Mouse (Mus musculus): Measurements from ENCODE around the gene Ece2. TPM values are rescaled to one million over a fixed set of nuclear protein-coding genes. Genes with fewer than 3 reads are reported as not detected.
A peak's percentile ranks its signal among the peaks of the same experiment; 100 is the strongest.
"Not testable (repeated sequence)": the region's sequence is repeated elsewhere in the genome, so short reads cannot be mapped to it uniquely, and the experiment has no call there.

Gene Ece2
- polyA plus RNA-seq, 1 experiment from 2014 or later = 11.2 TPM

DNA sequence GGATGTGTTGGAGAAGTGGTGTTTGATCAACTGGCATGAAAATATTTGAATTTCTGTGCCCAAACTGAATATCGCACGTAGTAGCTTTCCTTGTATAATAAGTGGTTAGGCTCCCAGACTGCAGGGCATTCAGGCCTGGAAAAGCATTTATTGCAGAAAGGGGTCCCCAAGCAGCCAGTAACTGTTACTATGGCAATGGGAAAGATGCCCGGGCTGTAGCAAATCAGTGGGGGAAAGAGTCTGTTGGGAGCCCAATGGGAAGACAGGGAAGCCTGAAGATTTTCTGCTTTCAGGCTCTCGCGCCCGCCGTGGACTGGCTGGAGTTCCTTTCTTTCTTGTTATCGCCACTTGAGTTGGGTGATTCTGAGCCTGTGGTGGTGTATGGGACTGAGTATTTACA is 8.7 kb downstream of the Ece2 start:
- 81% methylated on average over 8 of the region's 8 CpGs for WGBS
- ATAC-seq (ENCODE audit: low FRiP score) = no peak
- no peak overlapping the region for H3K27ac ChIP-seq
- no peak overlapping the region for H3K4me2 ChIP-seq
- no peak overlapping the region for H3K4me3 ChIP-seq
- H3K4me1 ChIP-seq (replicated peaks) = 0 out of 2 replicates have a peak, but pooled peaks cover 7% of the 10 kb centered on the region
- H3K36me3 ChIP-seq = peaks cover 10% of the 10 kb centered on the region; the same call in 1 of the 2 replicates
- H3K9me3 ChIP-seq = no peaks in the 10 kb centered on the region
- H3K27me3 ChIP-seq = no peaks in the 10 kb centered on the region
- H3K9ac ChIP-seq = 0 out of 2 replicates have a peak overlapping the region, but pooled peaks have one; percentile 5

DNA sequence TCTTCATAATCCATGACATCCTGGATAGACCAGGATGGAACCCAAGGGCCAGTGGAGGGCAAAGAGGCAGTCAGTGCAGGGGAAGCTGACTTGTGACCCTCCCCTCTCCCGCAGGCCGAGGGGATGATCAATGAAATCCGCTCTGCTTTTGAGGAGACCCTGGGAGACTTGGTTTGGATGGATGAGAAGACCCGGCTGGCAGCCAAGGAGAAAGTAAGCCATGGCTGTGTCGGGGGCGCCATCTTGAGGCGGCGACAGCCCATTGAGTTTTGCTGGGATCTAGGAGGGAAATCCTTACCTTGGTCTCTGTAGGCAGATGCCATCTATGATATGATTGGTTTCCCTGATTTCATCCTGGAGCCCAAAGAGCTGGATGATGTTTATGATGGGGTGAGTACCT is 12.5 kb downstream of the Ece2 start:
- Histone ChIP-seq H3K4me2 (no peak overlapping the region), H3K9me3 (no peaks in the 10 kb centered on the region), H3K4me1 (replicated peaks) (0 out of 2 replicates have a peak, but pooled peaks cover 7% of the 10 kb centered on the region), H3K36me3 (peaks cover 7% of the 10 kb centered on the region), H3K4me3 (no peak overlapping the region), H3K27ac (no peak overlapping the region), H3K27me3 (no peaks in the 10 kb centered on the region), H3K9ac (no peak overlapping the region)
- no peak for ATAC-seq (ENCODE audit: low FRiP score)
- 1% methylated on average over 8 of the region's 8 CpGs for WGBS

DNA sequence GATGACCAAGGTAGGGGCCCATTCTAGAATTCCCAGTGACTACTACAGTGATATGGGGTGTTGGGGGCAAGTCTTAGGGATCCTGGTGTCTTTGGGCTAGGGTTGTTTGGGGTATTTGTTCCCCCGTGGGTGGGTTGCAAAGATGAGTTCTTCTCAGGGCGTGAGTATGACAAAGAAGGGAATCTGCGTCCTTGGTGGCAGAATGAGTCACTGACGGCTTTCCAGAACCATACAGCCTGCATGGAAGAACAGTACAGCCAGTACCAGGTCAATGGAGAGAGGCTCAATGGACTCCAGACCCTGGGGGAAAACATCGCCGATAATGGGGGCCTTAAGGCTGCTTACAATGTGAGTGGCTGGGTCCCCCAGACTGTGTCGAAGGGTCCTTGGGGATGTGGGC is 14.3 kb downstream of the Ece2 start:
- H3K9ac ChIP-seq = no peak overlapping the region; the same call in 1 of the 2 replicates
- H3K4me2 ChIP-seq = no peak overlapping the region
- ATAC-seq (ENCODE audit: low FRiP score) = no peak
- no peaks in the 10 kb centered on the region for H3K9me3 ChIP-seq
- H3K27ac ChIP-seq = no peak overlapping the region
- H3K4me3 ChIP-seq = no peak overlapping the region
- 89% methylated on average over 7 of the region's 7 CpGs for WGBS
- no peaks in the 10 kb centered on the region for H3K4me1 ChIP-seq (replicated peaks)
- no peaks in the 10 kb centered on the region for H3K27me3 ChIP-seq
- H3K36me3 ChIP-seq = peaks cover 7% of the 10 kb centered on the region

- peak within 1 kb of the TSS; percentile 89 for H3K4me2 ChIP-seq
- H3K4me3 ChIP-seq = peak within 1 kb of the TSS; percentile 89
- peak within 1 kb of the TSS; percentile 83 for H3K27ac ChIP-seq
- peak within 1 kb of the TSS; percentile 96 for H3K9ac ChIP-seq
- peaks cover 23% of the 10 kb centered on the region for H3K36me3 ChIP-seq
- ATAC-seq (ENCODE audit: low FRiP score) = peak; percentile 96
- H3K27me3 ChIP-seq = no peaks in the 10 kb centered on the region
- H3K4me1 ChIP-seq (replicated peaks) = peaks cover 24% of the 10 kb centered on the region
- WGBS = 2% methylated on average over 46 of the region's 46 CpGs
- H3K9me3 ChIP-seq = no peaks in the 10 kb centered on the region
Measured at GRCm38 (mm10) chr16:20651076-20651946, 21.7 kb downstream of the Ece2 start, which contains the start of gene Psmd2. Gene Psmd2 (plus strand): TSS chr16:20651652.

- Histone ChIP-seq H3K4me2 (peak overlapping the region; percentile 89), H3K4me1 (replicated peaks) (peaks cover 24% of the 10 kb centered on the region), H3K9me3 (no peaks in the 10 kb centered on the region), H3K4me3 (peak overlapping the region; percentile 89), H3K27me3 (no peaks in the 10 kb centered on the region), H3K27ac (peak overlapping the region; percentile 83), H3K36me3 (peaks cover 29% of the 10 kb centered on the region), H3K9ac (peak overlapping the region; percentile 96)
- WGBS = 12% methylated on average over 12 of the region's 12 CpGs
- ATAC-seq (ENCODE audit: low FRiP score) = no peak
Measured at GRCm38 (mm10) chr16:20651947-20652310, 22.3 kb downstream of the Ece2 start.

DNA sequence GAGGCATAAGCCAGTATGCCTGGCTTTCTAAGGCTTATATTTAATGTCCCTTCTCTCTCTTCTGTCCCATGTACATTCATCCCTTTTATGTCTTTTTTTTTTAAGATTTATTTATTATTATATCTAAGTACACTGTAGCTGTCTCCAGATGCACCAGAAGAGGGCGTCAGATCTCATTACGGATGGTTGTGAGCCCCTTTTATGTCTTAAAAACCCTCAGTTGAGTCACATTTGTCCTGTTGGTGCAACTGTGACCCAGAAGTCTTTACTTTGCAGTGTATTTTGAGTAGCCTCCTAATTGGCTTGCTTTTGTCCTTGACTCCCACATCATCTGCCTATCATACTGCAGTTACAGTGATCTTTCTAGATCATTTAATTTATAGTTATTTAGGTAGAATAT is 23.7 kb downstream of the Ece2 start:
- H3K9me3 ChIP-seq = no peaks in the 10 kb centered on the region
- no peak for ATAC-seq (ENCODE audit: low FRiP score)
- H3K27me3 ChIP-seq = no peaks in the 10 kb centered on the region
- peaks cover 43% of the 10 kb centered on the region for H3K36me3 ChIP-seq
- H3K9ac ChIP-seq = no peak overlapping the region
- 49% methylated on average over 2 of the region's 2 CpGs for WGBS
- H3K4me3 ChIP-seq = no peak overlapping the region
- peak overlapping the region; percentile 89 for H3K4me2 ChIP-seq
- H3K27ac ChIP-seq = no peak overlapping the region
- H3K4me1 ChIP-seq (replicated peaks) = peaks cover 24% of the 10 kb centered on the region

GRCm38 (mm10) chr16:20657661-20658060 is 28.0 kb downstream of the Ece2 start:
- Histone ChIP-seq H3K9ac (no peak overlapping the region), H3K4me2 (no peak overlapping the region), H3K9me3 (no peaks in the 10 kb centered on the region), H3K27ac (no peak overlapping the region), H3K4me3 (no peak overlapping the region), H3K36me3 (peaks cover 86% of the 10 kb centered on the region), H3K4me1 (replicated peaks) (peaks cover 13% of the 10 kb centered on the region), H3K27me3 (no peaks in the 10 kb centered on the region)
- no peak for ATAC-seq (ENCODE audit: low FRiP score)
- WGBS = 93% methylated on average over 4 of the region's 4 CpGs

- peaks cover 22% of the 10 kb centered on the region for H3K36me3 ChIP-seq
- not testable (repeated sequence) for H3K4me2 ChIP-seq; H3K27ac ChIP-seq; H3K27me3 ChIP-seq; H3K4me1 ChIP-seq (replicated peaks); H3K4me3 ChIP-seq; ATAC-seq (ENCODE audit: low FRiP score); H3K9me3 ChIP-seq; H3K9ac ChIP-seq
- 99% methylated on average over 5 of the region's 6 CpGs for WGBS
Measured at GRCm38 (mm10) chr16:20668013-20668412, 38.4 kb downstream of the Ece2 start, which contains the start of gene Eif4g1. Gene Eif4g1 (plus strand): TSS chr16:20668313.

DNA sequence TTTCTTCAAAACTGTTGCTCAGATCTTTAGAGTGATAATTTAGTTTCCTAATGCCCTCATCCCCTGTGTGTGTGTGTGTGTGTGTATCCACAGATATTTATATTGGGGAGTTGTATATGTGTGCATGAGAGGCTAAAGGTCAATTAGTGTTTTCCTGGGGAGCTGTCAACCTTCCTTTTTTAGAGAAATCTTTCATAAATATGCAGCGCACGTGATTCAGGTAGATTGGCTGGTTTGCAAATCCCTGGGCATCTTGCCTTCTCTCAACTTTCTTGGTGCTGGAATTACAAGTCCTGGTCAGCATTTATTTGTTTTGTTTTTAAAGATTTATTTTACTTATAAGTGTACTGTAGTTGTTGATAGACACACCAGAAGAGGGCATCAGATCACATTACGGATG is 40.7 kb downstream of the Ece2 start:
- Histone ChIP-seq H3K27ac (no peak overlapping the region), H3K27me3 (no peaks in the 10 kb centered on the region), H3K4me2 (no peak overlapping the region), H3K9me3 (no peaks in the 10 kb centered on the region), H3K4me3 (no peak overlapping the region), H3K9ac (no peak overlapping the region), H3K4me1 (replicated peaks) (peaks cover 23% of the 10 kb centered on the region), H3K36me3 (peaks cover 2% of the 10 kb centered on the region)
- WGBS = 94% methylated on average over 3 of the region's 3 CpGs
- ATAC-seq (ENCODE audit: low FRiP score) = no peak

DNA sequence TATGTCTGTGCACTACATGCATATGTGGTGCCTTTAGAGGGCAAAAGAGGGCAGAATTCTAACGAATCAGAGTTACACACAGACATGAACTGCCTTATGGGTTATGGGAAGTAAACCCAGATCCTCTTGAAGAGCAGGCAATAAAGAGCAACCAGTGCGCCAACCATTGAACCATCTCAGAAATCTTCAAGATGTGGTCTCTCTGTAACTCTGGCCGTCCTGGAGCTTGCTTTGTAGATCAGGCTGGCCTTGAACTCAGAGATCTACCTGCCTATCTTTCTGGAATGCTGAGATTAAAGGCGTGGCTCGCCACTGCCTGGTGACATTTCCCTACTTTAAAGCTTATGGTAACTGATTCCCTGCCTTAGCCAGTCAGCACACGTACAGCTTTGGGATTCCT is 42.3 kb downstream of the Ece2 start:
- Histone ChIP-seq H3K4me2 (peak overlapping the region; percentile 98), H3K4me1 (replicated peaks) (peaks cover 26% of the 10 kb centered on the region), H3K27ac (no peak overlapping the region), H3K9me3 (no peaks in the 10 kb centered on the region), H3K4me3 (peak overlapping the region; percentile 82), H3K36me3 (peaks cover 17% of the 10 kb centered on the region), H3K9ac (no peak overlapping the region), H3K27me3 (no peaks in the 10 kb centered on the region)
- ATAC-seq (ENCODE audit: low FRiP score) = no peak
- WGBS = 32% methylated on average over 6 of the region's 6 CpGs

DNA sequence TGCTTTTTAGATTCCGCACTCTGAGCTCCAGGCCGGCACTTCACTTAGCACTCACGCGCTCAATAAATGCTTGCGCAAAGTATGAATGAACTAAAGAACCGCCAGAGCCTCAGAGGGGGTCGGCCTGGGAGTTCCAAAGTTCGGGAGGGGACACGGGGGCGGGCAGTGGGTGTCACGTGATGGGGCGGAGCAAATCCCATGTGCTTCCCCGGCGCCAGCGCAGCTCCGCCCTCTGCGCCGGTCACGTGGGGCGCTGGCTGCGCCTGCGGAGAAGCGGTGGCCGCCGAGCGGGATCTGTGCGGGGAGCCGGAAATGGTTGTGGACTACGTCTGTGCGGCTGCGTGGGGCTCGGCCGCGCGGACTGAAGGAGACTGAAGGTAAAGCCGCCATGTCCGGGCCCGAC is 42.9 kb downstream of the Ece2 start:
- peak overlapping the region; percentile 93 for H3K27ac ChIP-seq
- no peaks in the 10 kb centered on the region for H3K27me3 ChIP-seq
- peak overlapping the region; percentile 98 for H3K4me2 ChIP-seq
- H3K4me1 ChIP-seq (replicated peaks) = peaks cover 26% of the 10 kb centered on the region
- H3K9ac ChIP-seq = peak overlapping the region; percentile 98
- peak; percentile 96 for ATAC-seq (ENCODE audit: low FRiP score)
- peaks cover 22% of the 10 kb centered on the region for H3K36me3 ChIP-seq
- 0% methylated on average over 32 of the region's 38 CpGs for WGBS
- H3K4me3 ChIP-seq = peak overlapping the region; percentile 82
- H3K9me3 ChIP-seq = no peaks in the 10 kb centered on the region

- Histone ChIP-seq H3K36me3 (peaks cover 28% of the 10 kb centered on the region), H3K4me3 (peak overlapping the region; percentile 82), H3K27me3 (no peaks in the 10 kb centered on the region), H3K9ac (peak overlapping the region; percentile 98), H3K4me1 (replicated peaks) (peaks cover 29% of the 10 kb centered on the region), H3K9me3 (no peaks in the 10 kb centered on the region), H3K4me2 (peak overlapping the region; percentile 98), H3K27ac (peak overlapping the region; percentile 93)
- WGBS = under 1% methylated on average over 41 of the region's 78 CpGs
- peak; percentile 90 for ATAC-seq (ENCODE audit: low FRiP score)
Measured at GRCm38 (mm10) chr16:20672965-20673705, 43.5 kb downstream of the Ece2 start.
